Mouse (Mus musculus) C2C12 (cell line): Measurements from ENCODE around the gene Arhgdib. TPM values are rescaled to one million over a fixed set of nuclear protein-coding genes. Genes with fewer than 3 reads are reported as not detected.

Experiments
- H3K27me3 ChIP-seq: one replicate; pipeline ENCODE4 v1.6.1; 2011; ENCODE audit not compliant: control insufficient read depth, insufficient read depth, insufficient read length
- H3K36me3 ChIP-seq: one replicate; pipeline ENCODE4 v1.6.1; 2011; ENCODE audit not compliant: control insufficient read depth, insufficient read depth
- H3K4me3 ChIP-seq: one replicate; pipeline ENCODE4 v1.5.1; 2011; ENCODE audit warnings: mild to moderate bottlenecking, control low read depth; ENCODE audit not compliant: poor library complexity, insufficient read depth, severe bottlenecking
- H3K79me2 ChIP-seq: one replicate; pipeline ENCODE4 v1.6.1; 2011; ENCODE audit not compliant: control insufficient read depth, insufficient read depth
- H3K79me3 ChIP-seq: one replicate; pipeline ENCODE4 v1.6.1; 2011; ENCODE audit warnings: low read depth, control low read depth
- H3ac ChIP-seq: one replicate; pipeline ENCODE3; 2011; ENCODE audit warnings: low read depth; ENCODE audit not compliant: control insufficient read depth, insufficient read length
- CEBPB ChIP-seq: IDR thresholded peaks from one replicate; pipeline ENCODE4 v1.6.1; 2011; ENCODE audit warnings: low read depth, mild to moderate bottlenecking, control low read depth, moderate library complexity
- CTCF ChIP-seq: IDR thresholded peaks from one replicate; pipeline ENCODE4 v1.5.1; 2011; ENCODE audit not compliant: control insufficient read depth, insufficient read depth, insufficient read length
- FOSL1 ChIP-seq: IDR thresholded peaks from one replicate; pipeline ENCODE4 v1.8.0; 2011; ENCODE audit warnings: mild to moderate bottlenecking, low read length; ENCODE audit not compliant: poor library complexity, insufficient read depth, severe bottlenecking
- MAX ChIP-seq: IDR thresholded peaks from one replicate; pipeline ENCODE4 v1.6.1; 2011; ENCODE audit warnings: mild to moderate bottlenecking, control low read depth
- MYOD1 ChIP-seq: IDR thresholded peaks from one replicate; pipeline ENCODE4 v1.6.1; 2011; ENCODE audit warnings: low read depth; ENCODE audit not compliant: control insufficient read depth, insufficient read length
- MYOG ChIP-seq: IDR thresholded peaks from one replicate; pipeline ENCODE4 v1.6.1; 2011; ENCODE audit not compliant: control insufficient read depth, insufficient read length; ENCODE audit errors: extremely low read depth
- USF1 ChIP-seq: IDR thresholded peaks from one replicate; pipeline ENCODE4 v1.6.1; 2011; ENCODE audit warnings: low read depth, mild to moderate bottlenecking, control low read depth, moderate library complexity
- polyA plus RNA-seq: library from polyadenylated mRNA; unstranded; fragments of >200 nt; fragmentation: generic; extraction: Trizol; gene quantifications from one replicate; pipeline ENCODE4 v1.2.1, GENCODE M21; 2012; ENCODE audit warnings: missing spikeins

The Arhgdib gene
- polyA plus RNA-seq, 1 experiment = 101 TPM

DNA sequence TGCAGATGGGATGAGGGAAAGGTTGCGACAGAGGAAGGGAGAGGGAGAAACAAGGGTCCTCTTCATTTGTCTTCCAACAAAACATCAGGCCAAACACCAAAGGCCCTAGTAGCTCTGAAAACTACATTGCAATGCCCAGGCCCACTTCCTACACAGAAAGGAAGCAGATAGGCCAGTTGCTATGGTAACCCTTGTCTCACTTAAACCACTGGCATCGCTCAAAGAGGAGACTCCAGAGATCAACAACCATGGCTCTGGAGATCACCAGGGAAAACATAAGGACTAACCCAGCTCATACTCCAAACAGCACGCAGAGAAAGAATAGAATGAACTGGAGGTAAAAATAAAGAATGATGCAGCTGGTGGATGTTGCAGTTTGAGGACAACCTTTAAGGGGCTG lies 6.5 kb downstream of the Arhgdib start:
- Histone ChIP-seq H3K27me3 (no peaks in the 10 kb centered on the region), H3K4me3 (no peak overlapping the region), H3ac (no peak overlapping the region), H3K36me3 (no peaks in the 10 kb centered on the region), H3K79me3 (no peaks in the 10 kb centered on the region), H3K79me2 (no peaks in the 10 kb centered on the region)
- TF ChIP-seq MYOD1 (no peak), MYOG (no peak), CEBPB (no peak), FOSL1 (no peak), USF1 (no peak), MAX (no peak), CTCF (no peak)

DNA sequence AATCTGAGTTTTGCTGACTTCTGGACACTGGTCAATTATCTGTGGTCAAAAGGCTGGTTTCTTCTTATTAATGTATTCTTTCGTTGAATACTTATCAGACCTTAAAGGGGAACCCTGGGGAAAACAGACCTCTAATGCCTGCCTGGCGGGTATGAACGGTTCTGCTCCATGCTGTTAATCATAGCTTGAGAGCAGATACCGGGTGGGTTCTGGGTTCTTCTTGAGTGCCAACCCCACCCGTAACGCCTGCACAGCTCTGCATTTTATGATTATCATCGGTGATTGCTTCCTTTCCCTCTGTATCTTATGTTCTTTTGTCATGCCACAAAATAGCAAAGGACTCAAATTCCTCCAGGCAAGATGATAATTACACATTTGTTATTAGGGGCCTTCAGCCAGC lies 7.6 kb downstream of the Arhgdib start:
- Histone ChIP-seq H3K79me3 (no peaks in the 10 kb centered on the region), H3ac (no peak overlapping the region), H3K36me3 (no peaks in the 10 kb centered on the region), H3K79me2 (no peaks in the 10 kb centered on the region), H3K27me3 (no peaks in the 10 kb centered on the region), H3K4me3 (no peak overlapping the region)
- TF ChIP-seq MYOD1 (no peak), FOSL1 (no peak), CEBPB (no peak), USF1 (no peak), MAX (no peak)

DNA sequence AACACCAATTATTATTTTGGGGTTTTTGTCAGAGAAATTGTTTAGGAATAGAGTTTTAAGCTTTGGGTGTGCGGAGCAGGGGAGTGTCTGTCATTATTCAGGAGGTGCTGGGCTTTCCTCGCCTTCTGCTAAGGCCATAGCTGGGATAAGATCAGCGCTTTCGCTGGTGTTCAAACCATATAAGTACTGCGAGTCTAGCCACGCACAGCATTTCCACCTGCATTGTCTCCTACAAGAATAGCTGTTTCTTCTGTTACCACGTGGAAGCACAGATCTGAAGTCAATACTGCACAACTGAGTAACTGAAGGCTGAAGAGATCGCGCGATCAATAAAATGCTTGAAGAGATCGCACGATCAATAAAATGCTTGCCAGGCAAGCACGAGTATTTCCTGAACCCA lies 10.5 kb downstream of the Arhgdib start:
- no peaks in the 10 kb centered on the region for H3K79me2 ChIP-seq
- H3K79me3 ChIP-seq = no peaks in the 10 kb centered on the region
- H3ac ChIP-seq = no peak overlapping the region
- no peak overlapping the region for H3K4me3 ChIP-seq
- no peak for TF ChIP-seq USF1
- TF ChIP-seq CEBPB = no peak
- no peak for TF ChIP-seq CTCF
- no peak for TF ChIP-seq MYOD1
- no peak for TF ChIP-seq MAX
- no peak for TF ChIP-seq FOSL1
- TF ChIP-seq MYOG = no peak
- no peaks in the 10 kb centered on the region for H3K36me3 ChIP-seq
- no peaks in the 10 kb centered on the region for H3K27me3 ChIP-seq

DNA sequence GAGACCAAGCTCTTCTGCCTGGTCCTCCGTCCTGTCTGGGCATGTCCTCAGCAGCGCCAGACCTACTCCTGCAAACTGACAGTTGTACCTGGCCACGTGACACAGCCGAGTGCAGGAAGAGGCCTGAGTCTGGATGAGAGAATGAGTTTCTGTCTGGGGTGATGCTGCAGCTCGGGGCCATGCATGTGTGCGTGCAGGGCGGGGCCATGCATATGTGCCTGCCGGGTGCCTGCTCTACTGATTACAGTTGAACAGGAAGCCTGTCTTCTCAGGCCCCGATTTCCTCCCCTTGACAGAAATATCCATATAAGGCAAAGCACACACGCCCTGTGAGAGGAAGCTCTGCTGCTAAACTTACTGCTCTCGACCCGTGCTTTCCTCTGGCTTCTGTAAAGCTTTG lies 11.0 kb downstream of the Arhgdib start:
- Histone ChIP-seq H3ac (no peak overlapping the region), H3K79me2 (no peaks in the 10 kb centered on the region), H3K27me3 (no peaks in the 10 kb centered on the region), H3K79me3 (no peaks in the 10 kb centered on the region), H3K36me3 (no peaks in the 10 kb centered on the region), H3K4me3 (no peak overlapping the region)
- no peak for TF ChIP-seq FOSL1
- no peak for TF ChIP-seq USF1
- TF ChIP-seq MYOD1 = no peak
- no peak for TF ChIP-seq MAX
- TF ChIP-seq CTCF = no peak
- TF ChIP-seq MYOG = no peak
- no peak for TF ChIP-seq CEBPB

DNA sequence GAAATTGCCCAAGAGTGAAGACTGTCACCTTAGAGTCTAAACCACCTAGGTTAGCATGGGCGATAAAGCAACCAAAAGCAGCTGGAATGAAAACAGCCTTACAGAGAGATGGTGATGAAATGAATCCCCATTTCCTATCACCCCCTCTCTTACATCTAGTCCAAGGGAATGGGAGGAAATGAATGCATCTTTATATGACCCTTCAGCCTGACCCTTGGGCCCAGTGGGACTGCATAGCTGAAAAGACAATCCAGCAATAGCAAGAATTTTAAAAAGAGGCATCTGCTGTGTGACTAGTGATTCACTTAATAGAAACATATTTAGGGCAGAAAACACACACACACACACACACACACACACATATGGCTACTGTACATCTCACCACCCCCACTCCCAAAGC lies 14.1 kb downstream of the Arhgdib start:
- H3ac ChIP-seq = no peak overlapping the region
- no peaks in the 10 kb centered on the region for H3K27me3 ChIP-seq
- H3K79me3 ChIP-seq = no peaks in the 10 kb centered on the region
- no peak overlapping the region for H3K4me3 ChIP-seq
- TF ChIP-seq MAX (no peak), CTCF (no peak), USF1 (no peak), FOSL1 (no peak), MYOG (no peak), CEBPB (no peak), MYOD1 (no peak)
- H3K79me2 ChIP-seq = no peaks in the 10 kb centered on the region
- H3K36me3 ChIP-seq = no peaks in the 10 kb centered on the region

DNA sequence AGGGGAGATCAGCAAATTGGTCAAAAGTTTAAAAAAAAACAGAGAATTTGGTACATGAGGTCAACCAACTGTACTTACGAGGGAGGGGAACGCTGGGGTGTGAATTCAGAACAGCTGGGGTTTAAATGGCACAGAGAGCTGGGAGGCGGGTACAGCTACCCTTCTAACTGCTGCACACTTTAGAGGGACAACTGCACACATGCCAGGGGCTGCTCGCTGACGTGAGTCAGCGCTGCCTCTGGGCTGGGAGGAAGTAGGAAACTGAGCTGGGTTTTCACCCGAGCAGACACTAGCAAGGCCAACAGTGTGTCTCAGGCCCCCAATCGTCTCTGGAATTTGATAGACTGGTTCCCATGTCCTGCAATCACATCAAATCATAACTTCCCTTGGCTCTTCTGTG lies 16.6 kb downstream of the Arhgdib start:
- no peaks in the 10 kb centered on the region for H3K36me3 ChIP-seq
- H3K4me3 ChIP-seq = no peak overlapping the region
- no peaks in the 10 kb centered on the region for H3K27me3 ChIP-seq
- no peaks in the 10 kb centered on the region for H3K79me2 ChIP-seq
- no peak for TF ChIP-seq MYOG
- no peak for TF ChIP-seq MAX
- peak; percentile 80 for TF ChIP-seq MYOD1
- no peak overlapping the region for H3ac ChIP-seq
- no peaks in the 10 kb centered on the region for H3K79me3 ChIP-seq
